Mouse (Mus musculus) left cerebral cortex, adult 2 months (tissue): ENCODE data around the gene Kbtbd12. TPM values are rescaled to one million over a fixed set of nuclear protein-coding genes. Genes with fewer than 3 reads are reported as not detected.

Experiments used
- DNase-seq, 2 experiments: peaks; one replicate each; pipeline ENCODE4 v3.0.0; 2021 to 2022; ENCODE audit warnings: low spot score in 2 of 2, mixed read lengths in 1 of 2; ENCODE audit errors: extremely low spot score in 1 of 2
- H3K27ac ChIP-seq: fragments of 200-600 bp; 2 replicates; pipeline ENCODE4 v1.8.1; 2022
- H3K4me3 ChIP-seq: fragments of 200-600 bp; 2 replicates; pipeline ENCODE4 v1.8.1; 2022
- CTCF ChIP-seq: fragments of 200-600 bp; IDR thresholded peaks from 2 replicates; pipeline ENCODE4 v1.8.1; 2022; ENCODE audit warnings: antibody characterized with exemption, mild to moderate bottlenecking, moderate library complexity
- intact Hi-C: fragments of 180-260 bp; cut with DNase I; formaldehyde crosslinking; loops from one replicate; pipeline ENCODE4 v1.15.1; 2025
- total RNA-seq, 2 experiments: library from RNA; stranded (reverse); gene quantifications; 2 replicates each; pipeline ENCODE4 v1.2.3; 2021

Gene Kbtbd12
- total RNA-seq, 2 experiments from 2014 or later = 0.23 TPM; not detected in 1

GRCm38 (mm10) chr6:88576495-88576894 is 61.3 kb downstream of the Kbtbd12 start:
- Histone ChIP-seq H3K4me3 (no peak overlapping the region), H3K27ac (peak overlapping the region; percentile 83)
- intact Hi-C loops = loop anchor here (5.0 kb wide), 2 partner anchors 54 to 161 kb away; no protein-coding TSS in a partner anchor
- TF ChIP-seq CTCF = no peak
- peak; percentile 38 to 53 for DNase-seq

GRCm38 (mm10) chr6:88566676-88567075 is 71.1 kb downstream of the Kbtbd12 start:
- TF ChIP-seq CTCF = no peak
- intact Hi-C loops = loop anchor here (5.0 kb wide), 1 partner anchor 61 kb away; no protein-coding TSS in a partner anchor
- no peak overlapping the region for H3K4me3 ChIP-seq
- DNase-seq = no peak
- no peak overlapping the region for H3K27ac ChIP-seq

GRCm38 (mm10) chr6:88565033-88565432 is 72.7 kb downstream of the Kbtbd12 start:
- no peak for DNase-seq
- intact Hi-C loops = loop anchor here (5.0 kb wide), 1 partner anchor 62 kb away; no protein-coding TSS in a partner anchor
- Histone ChIP-seq H3K4me3 (no peak overlapping the region), H3K27ac (no peak overlapping the region)
- TF ChIP-seq CTCF = peak; percentile 72

GRCm38 (mm10) chr6:88560156-88560555 is 77.6 kb downstream of the Kbtbd12 start:
- no peak overlapping the region for H3K4me3 ChIP-seq
- no peak for DNase-seq
- intact Hi-C loops = no loop called here
- no peak overlapping the region for H3K27ac ChIP-seq
- no peak for TF ChIP-seq CTCF

- H3K27ac ChIP-seq = no peak overlapping the region
- DNase-seq = no peak
- no peak; the same call in 1 of the 2 replicates for TF ChIP-seq CTCF
- no peak overlapping the region for H3K4me3 ChIP-seq
- intact Hi-C loops = no loop called here
Measured at GRCm38 (mm10) chr6:88559688-88560087, 78.1 kb downstream of the Kbtbd12 start.

GRCm38 (mm10) chr6:88558076-88558475 is 79.7 kb downstream of the Kbtbd12 start:
- Histone ChIP-seq H3K27ac (no peak overlapping the region), H3K4me3 (no peak overlapping the region)
- DNase-seq = no peak
- intact Hi-C loops = no loop called here
- TF ChIP-seq CTCF = peak; percentile 51

- Histone ChIP-seq H3K4me3 (no peak overlapping the region), H3K27ac (no peak overlapping the region)
- no peak for TF ChIP-seq CTCF
- intact Hi-C loops = no loop called here
- no peak for DNase-seq
Measured at GRCm38 (mm10) chr6:88557548-88557947, 80.2 kb downstream of the Kbtbd12 start.

- DNase-seq = no peak
- H3K4me3 ChIP-seq = no peak overlapping the region
- no peak for TF ChIP-seq CTCF
- intact Hi-C loops = loop anchor here (1.0 to 2.0 kb wide), 3 partner anchors 281 to 343 kb away; no protein-coding TSS in a partner anchor
- no peak overlapping the region for H3K27ac ChIP-seq
Measured at GRCm38 (mm10) chr6:88549916-88550315, 87.8 kb downstream of the Kbtbd12 start.

- Histone ChIP-seq H3K4me3 (no peak overlapping the region), H3K27ac (no peak overlapping the region)
- peak; percentile 51 to 77 for DNase-seq
- intact Hi-C loops = loop anchor here (1.0 kb wide), 2 partner anchors 282 to 306 kb away; no protein-coding TSS in a partner anchor
- TF ChIP-seq CTCF = peak; percentile 84
Measured at GRCm38 (mm10) chr6:88549137-88549814, 88.5 kb downstream of the Kbtbd12 start.

- no peak overlapping the region for H3K27ac ChIP-seq
- no peak overlapping the region for H3K4me3 ChIP-seq
- no peak for TF ChIP-seq CTCF
- DNase-seq = no peak
- intact Hi-C loops = loop anchor here (1.0 kb wide), 2 partner anchors 283 to 307 kb away; no protein-coding TSS in a partner anchor
Measured at GRCm38 (mm10) chr6:88548405-88549049, 89.2 kb downstream of the Kbtbd12 start.

GRCm38 (mm10) chr6:88545397-88545790 is 92.4 kb downstream of the Kbtbd12 start:
- intact Hi-C loops = no loop called here
- Histone ChIP-seq H3K4me3 (no peak overlapping the region), H3K27ac (no peak overlapping the region)
- DNase-seq = no peak
- TF ChIP-seq CTCF = no peak

- intact Hi-C loops = no loop called here
- Histone ChIP-seq H3K27ac (no peak overlapping the region), H3K4me3 (no peak overlapping the region)
- TF ChIP-seq CTCF = no peak
- DNase-seq = no peak
Measured at GRCm38 (mm10) chr6:88544644-88545396, 92.9 kb downstream of the Kbtbd12 start.
